Mouse (Mus musculus): ENCODE results near the gene Fgfr2. TPM values are rescaled to one million over a fixed set of nuclear protein-coding genes. Genes with fewer than 3 reads are reported as not detected.
A peak's percentile ranks its signal among the peaks of the same experiment; 100 is the strongest.
"Not testable (repeated sequence)": the region's sequence is repeated elsewhere in the genome, so short reads cannot be mapped to it uniquely, and the experiment has no call there.

Fgfr2 gene
- polyA plus RNA-seq, 1 experiment, result 114 TPM

GRCm38 (mm10) chr7:130518213-130519095, 2604.7 kb downstream of the Fgfr2 start:
- no peak for DNase-seq
- H3K4me1 ChIP-seq (ENCODE audit: control insufficient read depth, insufficient read depth, low read length), result no peaks in the 10 kb centered on the region; the same call in 1 of the 2 replicates
- TF ChIP-seq POLR2A (IDR thresholded peaks at IDR 0.05; ENCODE audit: borderline replicate concordance, extremely low read depth, low read depth, low read length) (no peak), CTCF (IDR thresholded peaks at IDR 0.05; ENCODE audit: insufficient read depth, low read length) (no peak)
- 17% methylated on average over 26 of the region's 26 CpGs for WGBS
- peak overlapping the region; percentile 99 for H3K4me3 ChIP-seq (replicated peaks; ENCODE audit: extremely low read depth, low read depth, low read length)

- no peak for DNase-seq
- Histone ChIP-seq H3K4me3 (replicated peaks; ENCODE audit: extremely low read depth, low read depth, low read length) (no peak overlapping the region), H3K4me1 (ENCODE audit: control insufficient read depth, insufficient read depth, low read length) (no peaks in the 10 kb centered on the region)
- TF ChIP-seq CTCF (IDR thresholded peaks at IDR 0.05; ENCODE audit: insufficient read depth, low read length) (no peak), POLR2A (IDR thresholded peaks at IDR 0.05; ENCODE audit: borderline replicate concordance, extremely low read depth, low read depth, low read length) (no peak)
- WGBS, result 88% methylated on average over 5 of the region's 5 CpGs
Measured at GRCm38 (mm10) chr7:130510243-130510642, 2612.9 kb downstream of the Fgfr2 start.

- TF ChIP-seq CTCF (IDR thresholded peaks at IDR 0.05; ENCODE audit: insufficient read depth, low read length) (no peak), POLR2A (IDR thresholded peaks at IDR 0.05; ENCODE audit: borderline replicate concordance, extremely low read depth, low read depth, low read length) (no peak)
- Histone ChIP-seq H3K4me1 (ENCODE audit: control insufficient read depth, insufficient read depth, low read length) (no peaks in the 10 kb centered on the region), H3K4me3 (replicated peaks; ENCODE audit: extremely low read depth, low read depth, low read length) (no peak overlapping the region)
- DNase-seq, result no peak
- WGBS, result 76% methylated on average over 5 of the region's 5 CpGs
Measured at GRCm38 (mm10) chr7:130503006-130503405, 2620.1 kb downstream of the Fgfr2 start.

GRCm38 (mm10) chr7:130501499-130501898, 2621.7 kb downstream of the Fgfr2 start:
- 63% methylated on average over 1 of the region's 1 CpGs for WGBS
- no peak for TF ChIP-seq POLR2A (IDR thresholded peaks at IDR 0.05; ENCODE audit: borderline replicate concordance, extremely low read depth, low read depth, low read length)
- no peak for TF ChIP-seq CTCF (IDR thresholded peaks at IDR 0.05; ENCODE audit: insufficient read depth, low read length)
- DNase-seq, result no peak

GRCm38 (mm10) chr7:130493346-130493745, 2629.8 kb downstream of the Fgfr2 start:
- Histone ChIP-seq H3K4me1 (ENCODE audit: control insufficient read depth, insufficient read depth, low read length) (no peaks in the 10 kb centered on the region; the same call in 1 of the 2 replicates), H3K4me3 (replicated peaks; ENCODE audit: extremely low read depth, low read depth, low read length) (no peak overlapping the region)
- DNase-seq, result no peak
- TF ChIP-seq CTCF (IDR thresholded peaks at IDR 0.05; ENCODE audit: insufficient read depth, low read length), result no peak
- TF ChIP-seq POLR2A (IDR thresholded peaks at IDR 0.05; ENCODE audit: borderline replicate concordance, extremely low read depth, low read depth, low read length), result no peak
- WGBS, result 53% methylated on average over 3 of the region's 3 CpGs

More at GRCm38 (mm10) chr7:130501499-130501898, 2621.7 kb downstream of the Fgfr2 start:
- no peak overlapping the region for H3K4me3 ChIP-seq (replicated peaks; ENCODE audit: extremely low read depth, low read depth, low read length)
- no peaks in the 10 kb centered on the region for H3K4me1 ChIP-seq (ENCODE audit: control insufficient read depth, insufficient read depth, low read length)

- H3K4me3 ChIP-seq (replicated peaks; ENCODE audit: extremely low read depth, low read depth, low read length), result no peak overlapping the region
- no peak for TF ChIP-seq POLR2A (IDR thresholded peaks at IDR 0.05; ENCODE audit: borderline replicate concordance, extremely low read depth, low read depth, low read length)
- no peak for TF ChIP-seq CTCF (IDR thresholded peaks at IDR 0.05; ENCODE audit: insufficient read depth, low read length)
- H3K4me1 ChIP-seq (ENCODE audit: control insufficient read depth, insufficient read depth, low read length), result no peaks in the 10 kb centered on the region; the same call in 1 of the 2 replicates
- DNase-seq, result no peak
Measured at GRCm38 (mm10) chr7:130492026-130492425, 2631.1 kb downstream of the Fgfr2 start.

GRCm38 (mm10) chr7:130479003-130479402, 2644.1 kb downstream of the Fgfr2 start:
- not testable (repeated sequence) for DNase-seq; H3K4me1 ChIP-seq (ENCODE audit: control insufficient read depth, insufficient read depth, low read length); H3K4me3 ChIP-seq (replicated peaks; ENCODE audit: extremely low read depth, low read depth, low read length)
- WGBS, result 86% methylated on average over 3 of the region's 3 CpGs

- WGBS, result 53% methylated on average over 2 of the region's 2 CpGs
- TF ChIP-seq POLR2A (IDR thresholded peaks at IDR 0.05; ENCODE audit: borderline replicate concordance, extremely low read depth, low read depth, low read length) (no peak), CTCF (IDR thresholded peaks at IDR 0.05; ENCODE audit: insufficient read depth, low read length) (peak; percentile 81)
- Histone ChIP-seq H3K4me3 (replicated peaks; ENCODE audit: extremely low read depth, low read depth, low read length) (no peak overlapping the region), H3K4me1 (ENCODE audit: control insufficient read depth, insufficient read depth, low read length) (no peaks in the 10 kb centered on the region)
- DNase-seq, result peak; percentile 18
Measured at GRCm38 (mm10) chr7:130475970-130476369, 2647.2 kb downstream of the Fgfr2 start.

- WGBS, result 69% methylated on average over 3 of the region's 3 CpGs
- H3K4me3 ChIP-seq (replicated peaks; ENCODE audit: extremely low read depth, low read depth, low read length), result no peak overlapping the region
- H3K4me1 ChIP-seq (ENCODE audit: control insufficient read depth, insufficient read depth, low read length), result no peaks in the 10 kb centered on the region
- TF ChIP-seq CTCF (IDR thresholded peaks at IDR 0.05; ENCODE audit: insufficient read depth, low read length) (no peak), POLR2A (IDR thresholded peaks at IDR 0.05; ENCODE audit: borderline replicate concordance, extremely low read depth, low read depth, low read length) (no peak)
- no peak for DNase-seq
Measured at GRCm38 (mm10) chr7:130473881-130474280, 2649.3 kb downstream of the Fgfr2 start.

GRCm38 (mm10) chr7:130472683-130473082, 2650.5 kb downstream of the Fgfr2 start:
- 82% methylated on average over 6 of the region's 6 CpGs for WGBS
- H3K4me1 ChIP-seq (ENCODE audit: control insufficient read depth, insufficient read depth, low read length), result no peaks in the 10 kb centered on the region
- no peak overlapping the region for H3K4me3 ChIP-seq (replicated peaks; ENCODE audit: extremely low read depth, low read depth, low read length)
- DNase-seq, result no peak
- no peak for TF ChIP-seq CTCF (IDR thresholded peaks at IDR 0.05; ENCODE audit: insufficient read depth, low read length)
- TF ChIP-seq POLR2A (IDR thresholded peaks at IDR 0.05; ENCODE audit: borderline replicate concordance, extremely low read depth, low read depth, low read length), result no peak
